Mouse (Mus musculus) left cerebral cortex, adult 18-20 months (tissue): ENCODE measurements around the gene Olfr1491. TPM values are rescaled to one million over a fixed set of nuclear protein-coding genes. Genes with fewer than 3 reads are reported as not detected.

Source experiments
- DNase-seq, 2 experiments: peaks; one replicate each; pipeline ENCODE4 v3.0.0; 2021 to 2022; ENCODE audit warnings: low spot score in 2 of 2, mixed read lengths in 1 of 2
- long read RNA-seq, 2 experiments: library from polyadenylated mRNA; stranded (forward); transcript quantifications; one replicate each; pipeline ENCODE4 v2.0.0; 2021
- total RNA-seq, 2 experiments: library from RNA; stranded (reverse); gene quantifications; 2 replicates each; pipeline ENCODE4 v1.2.3; 2021

Gene Olfr1491
- total RNA-seq, result not detected
- long read RNA-seq, experiment 1, result 0 reads
- long read RNA-seq, experiment 2, result 0 reads

DNA sequence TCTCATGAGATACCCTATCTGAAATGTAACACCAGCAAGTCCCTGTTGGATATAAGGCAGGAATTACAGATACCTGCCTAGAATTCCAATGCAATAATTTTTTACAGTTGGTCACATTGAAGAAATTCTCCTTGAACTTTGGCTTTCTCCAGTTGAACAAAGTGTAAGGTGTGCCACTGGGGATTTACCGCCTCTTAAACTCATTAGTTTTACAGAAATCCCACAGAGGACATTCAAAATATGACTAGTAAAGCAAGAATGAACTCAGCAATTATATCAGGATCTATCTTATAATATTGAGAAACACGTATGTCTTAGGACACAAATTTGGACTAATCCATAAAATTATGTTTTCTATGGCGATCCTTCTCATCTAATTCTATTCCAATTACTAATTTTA, at the start of gene Olfr1491:
Olfr1491 (plus strand) TSS at position 301 of the 400 bp plus-strand sequence.
- no peak for DNase-seq

- no peak for DNase-seq
Observed at GRCm38 (mm10) chr19:13650791-13651190, 46.3 kb upstream of the Olfr1491 start, which contains the start of gene Olfr1490. TSS of gene Olfr1490 (plus strand) at chr19:13651091.

- no peak for DNase-seq
Observed at GRCm38 (mm10) chr19:13722978-13723377, 25.9 kb downstream of the Olfr1491 start, which contains the start of gene Olfr1493-ps1. TSS of gene Olfr1493-ps1 (plus strand) at chr19:13723278.

DNA sequence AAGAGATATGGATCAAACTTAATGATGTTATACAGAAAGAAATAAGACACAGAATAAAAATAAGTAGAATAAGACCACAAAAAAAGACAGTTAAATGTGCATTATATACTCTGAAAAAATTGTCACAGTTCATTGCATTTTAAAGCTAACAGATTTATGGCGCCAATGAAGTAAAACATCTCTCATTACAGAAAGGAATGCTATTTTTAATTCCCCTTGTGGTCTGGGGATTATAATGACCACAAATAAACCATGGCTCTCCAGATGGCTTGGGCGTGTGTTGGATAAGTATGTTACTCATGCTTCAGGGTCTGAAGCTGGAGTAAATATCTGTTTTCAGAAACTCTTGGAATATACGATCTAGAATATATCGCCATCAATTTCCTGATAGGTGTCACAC, 42.4 kb downstream of the Olfr1491 start, which contains the start of gene Olfr1494:
Olfr1494 (plus strand) TSS at position 301 of the 400 bp plus-strand sequence.
- no peak for DNase-seq

GRCm38 (mm10) chr19:13749366-13749765, 52.3 kb downstream of the Olfr1491 start:
- no peak for DNase-seq

Other genes starting within 250 kb of the Olfr1491 start
- gene Olfr1472, start 241.2 kb upstream of the Olfr1491 start, total RNA-seq, result not detected
- gene Olfr1474, start 227.7 kb upstream of the Olfr1491 start, total RNA-seq, result not detected
- not detected for gene Olfr1475, start 217.1 kb upstream of the Olfr1491 start, total RNA-seq
- gene Olfr1477, start 196.7 kb upstream of the Olfr1491 start, total RNA-seq, result not detected
- gene Olfr1480, start 169.4 kb upstream of the Olfr1491 start, total RNA-seq, result not detected
- not detected for gene Olfr1484, start 113.8 kb upstream of the Olfr1491 start, total RNA-seq
- gene Olfr1487, start 79.9 kb upstream of the Olfr1491 start, total RNA-seq, result not detected
- gene Olfr1489, start 65.6 kb upstream of the Olfr1491 start, total RNA-seq, result not detected
- not detected for gene Olfr1490, start 46.2 kb upstream of the Olfr1491 start, total RNA-seq
- not detected for gene Olfr1493-ps1, start 26.0 kb downstream of the Olfr1491 start, total RNA-seq
- gene Olfr1494, start 42.5 kb downstream of the Olfr1491 start, total RNA-seq, result not detected
- gene Olfr1495, start 67.3 kb downstream of the Olfr1491 start, total RNA-seq, result not detected
- not detected for gene Olfr1496, start 80.6 kb downstream of the Olfr1491 start, total RNA-seq
- gene Olfr1497, start 100.9 kb downstream of the Olfr1491 start, total RNA-seq, result not detected
- not detected for gene Olfr1499, start 122.2 kb downstream of the Olfr1491 start, total RNA-seq
- not detected for gene Olfr1500, start 133.2 kb downstream of the Olfr1491 start, total RNA-seq
- not detected for gene Olfr1501, start 153.4 kb downstream of the Olfr1491 start, total RNA-seq
- not detected for gene Olfr1502, start 164.5 kb downstream of the Olfr1491 start, total RNA-seq
- not detected for gene Olfr1504, start 200.7 kb downstream of the Olfr1491 start, total RNA-seq
- not detected for gene Olfr1505, start 216.3 kb downstream of the Olfr1491 start, total RNA-seq